Mouse (Mus musculus) olfactory bulb, adult 2 months (tissue): ENCODE data around the gene Smyd5.

Source experiments
- CTCF ChIP-seq: fragments of 200-500 bp; IDR thresholded peaks from 2 replicates; pipeline ENCODE4 v1.5.1; 2012; ENCODE audit warnings: low read depth, mild to moderate bottlenecking, low read length, moderate library complexity; ENCODE audit not compliant: insufficient read depth
- POLR2A ChIP-seq: fragments of 200-500 bp; IDR thresholded peaks from 2 replicates; pipeline ENCODE4 v1.6.1; 2012; ENCODE audit warnings: mild to moderate bottlenecking, low read depth, low read length, moderate library complexity; ENCODE audit not compliant: insufficient read depth

- TF ChIP-seq CTCF = no peak
- TF ChIP-seq POLR2A = no peak
Measured at GRCm38 (mm10) chr6:85483843-85484721, 52.3 kb downstream of the Smyd5 start.
